Mouse (Mus musculus): Measurements from ENCODE around the gene Gfi1.
A peak's percentile ranks its signal among the peaks of the same experiment; 100 is the strongest.

- TF ChIP-seq CTCF (IDR thresholded peaks at IDR 0.05) (no peak), EP300 (IDR thresholded peaks at IDR 0.05) (peak; percentile 72)
These were observed 20.1 kb downstream of the Gfi1 start for GRCm38 (mm10) chr5:107705756-107706155.
